Mouse (Mus musculus) urinary bladder, postnatal 0 days (tissue): ENCODE data around the gene Exosc8. TPM values are rescaled to one million over a fixed set of nuclear protein-coding genes. Genes with fewer than 3 reads are reported as not detected.

Experiments used
- polyA plus RNA-seq: library from polyadenylated mRNA; unstranded; fragments of >200 nt; fragmentation: Nextera tagmentation; extraction: Ambion mirVana; gene quantifications from 2 replicates; pipeline ENCODE4 v1.2.1, GENCODE M21; 2015

Gene Exosc8
- 39.8 and 40.7 TPM in 2 replicates for polyA plus RNA-seq

DNA sequence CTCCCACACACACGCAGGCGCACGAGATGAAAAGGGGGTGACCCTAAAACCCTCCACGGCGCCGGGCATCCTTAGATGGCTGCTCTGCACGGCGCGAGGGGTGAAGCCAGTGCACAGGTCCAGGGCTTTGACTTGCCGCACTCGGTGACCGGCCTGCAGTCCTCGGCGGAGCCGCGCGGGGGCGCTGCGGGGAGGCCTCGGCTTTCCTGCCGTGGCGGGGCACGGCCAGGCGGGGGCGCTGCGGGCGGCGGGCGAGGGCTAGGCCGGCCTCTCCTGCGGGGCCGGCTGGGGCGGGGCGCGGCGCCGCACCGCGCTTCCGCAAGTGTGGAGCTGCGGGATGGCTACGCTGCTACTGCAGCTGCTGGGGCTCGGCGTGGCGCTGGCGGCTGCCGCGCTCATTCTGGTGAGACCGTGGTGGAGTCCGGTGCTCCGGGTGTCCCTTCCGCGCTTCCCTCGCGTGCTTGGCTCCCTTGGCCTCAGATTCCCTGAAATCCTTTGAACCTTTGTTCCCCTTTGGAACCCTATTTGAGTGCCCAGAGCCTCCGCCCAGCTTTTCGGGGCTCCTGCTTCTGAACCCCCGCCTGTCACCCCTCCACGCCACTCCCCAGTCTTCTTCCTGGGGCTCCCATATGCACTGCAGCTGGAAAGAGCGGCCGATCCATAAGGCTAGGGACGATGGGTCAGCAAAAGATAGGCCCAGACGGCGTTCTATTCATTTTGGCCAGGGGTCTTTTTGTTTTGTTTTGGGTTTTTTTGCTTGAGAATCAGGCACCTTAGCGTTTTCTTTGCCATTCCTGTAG, at the start of gene Exosc8, which contains the start of gene Alg5:
Gene Exosc8, minus strand, starts transcription at position 147 of the 800 bp plus-strand sequence.
Gene Alg5, plus strand, starts transcription at position 293 of the 800 bp plus-strand sequence.

GRCm38 (mm10) chr3:54755145-54756041, 20.2 kb upstream of the Exosc8 start, which contains the start of gene Smad9:
Smad9 (plus strand) TSS chr3:54755582.

DNA sequence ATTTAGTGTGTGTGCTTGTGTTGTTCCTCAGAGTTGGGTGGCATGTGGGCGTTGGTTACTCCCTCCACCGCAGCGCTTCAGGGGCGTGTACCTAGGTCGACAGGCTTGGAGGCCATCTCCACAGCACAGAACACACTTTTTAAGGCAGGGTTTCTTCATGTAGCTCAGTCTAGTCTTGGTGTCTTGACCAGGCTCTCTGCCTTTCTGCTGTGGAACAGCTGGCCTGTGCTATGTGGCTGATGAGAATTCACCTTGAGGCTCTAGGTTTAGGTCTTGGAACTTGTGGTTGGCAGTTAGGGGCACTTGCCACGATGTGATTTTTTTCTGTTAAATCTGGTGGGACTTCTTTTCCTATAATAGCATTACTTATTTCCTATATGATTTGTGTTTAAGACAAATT, 20.9 kb downstream of the Exosc8 start, which contains the start of gene Gm21958:
Gene Gm21958, minus strand, starts transcription at position 101 of the 400 bp plus-strand sequence.

GRCm38 (mm10) chr3:54692202-54693055, 42.8 kb downstream of the Exosc8 start, which contains the start of gene Supt20:
Supt20 (plus strand) TSS chr3:54692807.

Other genes starting within 250 kb of the Exosc8 start
- 41.6 and 45.4 TPM in 2 replicates for gene Supt20, start 42.6 kb downstream of the Exosc8 start, polyA plus RNA-seq
- 0.35 TPM in 1 of 2 replicates, not detected in the other for gene Gm21958, start 21.0 kb downstream of the Exosc8 start, polyA plus RNA-seq
- gene Alg5, start 146 bp upstream of the Exosc8 start, polyA plus RNA-seq: 61.4 and 68.7 TPM in 2 replicates
- 0.63 and 0.79 TPM in 2 replicates for gene Smad9, start 20.2 kb upstream of the Exosc8 start, polyA plus RNA-seq
- 16.8 and 22.7 TPM in 2 replicates for gene Rfxap, start 72.4 kb upstream of the Exosc8 start, polyA plus RNA-seq
- not detected in 2 replicates for gene Sertm1, start 180.5 kb upstream of the Exosc8 start, polyA plus RNA-seq